Mouse (Mus musculus) lung, postnatal 0 days (tissue): ENCODE data around the gene 2510002D24Rik.

Experiments
- CTCF ChIP-seq: IDR thresholded peaks from 2 replicates; pipeline ENCODE4 v1.5.1; 2016; ENCODE audit warnings: antibody characterized with exemption, mild to moderate bottlenecking
- EP300 ChIP-seq: IDR thresholded peaks from 2 replicates; pipeline ENCODE4 v1.6.1; 2016; ENCODE audit warnings: antibody characterized with exemption, mild to moderate bottlenecking, control low read depth

- TF ChIP-seq CTCF: no peak
- no peak for TF ChIP-seq EP300
Measured at GRCm38 (mm10) chr16:18822356-18822755, 14.0 kb upstream of the 2510002D24Rik start.
